Mouse (Mus musculus) midbrain, embryonic 16.5 days (tissue): Measurements from ENCODE around the gene Cnn2. TPM values are rescaled to one million over a fixed set of nuclear protein-coding genes. Genes with fewer than 3 reads are reported as not detected.

Source experiments
- ATAC-seq: fragments of 200-750 bp; cut with Nextera tagmentation; 2 replicates; pipeline ENCODE4 v1.8.0; 2017; ENCODE audit warnings: moderate TSS enrichment
- H3K27ac ChIP-seq: fragments of 300-500 bp; sonication (generic); 2 replicates; pipeline ENCODE4 v1.5.1; 2014; ENCODE audit warnings: mild to moderate bottlenecking, low read length, mixed read lengths
- H3K27me3 ChIP-seq: fragments of 300-500 bp; sonication (generic); 2 replicates; pipeline ENCODE4 v1.6.1; 2014; ENCODE audit warnings: low read depth, low read length, mixed read lengths; ENCODE audit not compliant: control insufficient read depth, insufficient read depth
- H3K36me3 ChIP-seq: fragments of 300-500 bp; sonication (generic); 2 replicates; pipeline ENCODE4 v1.6.1; 2014; ENCODE audit warnings: mild to moderate bottlenecking, low read length, moderate library complexity, mixed read lengths; ENCODE audit not compliant: control insufficient read depth, insufficient read depth
- H3K4me1 ChIP-seq: fragments of 300-500 bp; sonication (generic); 2 replicates; pipeline ENCODE4 v1.6.1; 2014; ENCODE audit warnings: mild to moderate bottlenecking, low read length, mixed read lengths; ENCODE audit not compliant: control insufficient read depth, insufficient read depth
- H3K4me2 ChIP-seq: fragments of 300-500 bp; sonication (generic); 2 replicates; pipeline ENCODE4 v1.6.1; 2014; ENCODE audit warnings: mild to moderate bottlenecking, low read length, mixed read lengths
- H3K4me3 ChIP-seq: fragments of 300-500 bp; sonication (generic); 2 replicates; pipeline ENCODE4 v1.5.1; 2014; ENCODE audit warnings: low read depth, mild to moderate bottlenecking, low read length, moderate library complexity, mixed read lengths
- H3K9ac ChIP-seq: fragments of 300-500 bp; sonication (generic); 2 replicates; pipeline ENCODE4 v1.6.1; 2014; ENCODE audit warnings: low read depth, low read length, mixed read lengths
- H3K9me3 ChIP-seq: fragments of 300-500 bp; sonication (generic); replicated peaks from 2 replicates; pipeline ENCODE4 v1.6.1; 2014; ENCODE audit warnings: mild to moderate bottlenecking, low read length, mixed read lengths; ENCODE audit not compliant: control insufficient read depth, poor library complexity, severe bottlenecking
- WGBS: fragments of 180-500 bp; shearing (Covaris S2); extraction: QIAGEN DNeasy Blood & Tissue Kit; methylation state at CpG from one replicate; pipeline ENCODE4 v1.1.7; 2014; 5-methylcytosine and 5-hydroxymethylcytosine counted together
- polyA plus RNA-seq: library from polyadenylated mRNA; unstranded; fragments of >200 nt; fragmentation: Nextera tagmentation; extraction: Ambion mirVana; gene quantifications from 2 replicates; pipeline ENCODE4 v1.2.1, GENCODE M21; 2015

Cnn2 gene
- polyA plus RNA-seq, 1 experiment from 2014 or later, result 25.7 TPM

- Histone ChIP-seq H3K4me2 (no peak overlapping the region), H3K9me3 (no peaks in the 10 kb centered on the region), H3K27ac (no peak overlapping the region), H3K27me3 (peaks cover 46% of the 10 kb centered on the region), H3K36me3 (no peaks in the 10 kb centered on the region), H3K4me3 (no peak overlapping the region), H3K4me1 (no peaks in the 10 kb centered on the region), H3K9ac (no peak overlapping the region)
- 84% methylated on average over 14 of the region's 14 CpGs for WGBS
- ATAC-seq, result no peak
Measured at GRCm38 (mm10) chr10:80017771-80018170, 29.4 kb downstream of the Cnn2 start.

GRCm38 (mm10) chr10:80018739-80019297 lies 30.4 kb downstream of the Cnn2 start:
- ATAC-seq, result no peak
- H3K4me2 ChIP-seq, result no peak overlapping the region
- H3K4me3 ChIP-seq, result no peak overlapping the region
- 12% methylated on average over 11 of the region's 15 CpGs for WGBS
- no peaks in the 10 kb centered on the region for H3K9me3 ChIP-seq
- peaks cover 35% of the 10 kb centered on the region for H3K27me3 ChIP-seq
- H3K27ac ChIP-seq, result no peak overlapping the region
- H3K9ac ChIP-seq, result no peak overlapping the region
- no peaks in the 10 kb centered on the region for H3K4me1 ChIP-seq
- no peaks in the 10 kb centered on the region for H3K36me3 ChIP-seq

GRCm38 (mm10) chr10:80019471-80020131 lies 31.2 kb downstream of the Cnn2 start:
- Histone ChIP-seq H3K4me1 (no peaks in the 10 kb centered on the region), H3K36me3 (no peaks in the 10 kb centered on the region), H3K9me3 (no peaks in the 10 kb centered on the region), H3K27ac (no peak overlapping the region), H3K9ac (no peak overlapping the region), H3K4me3 (no peak overlapping the region), H3K4me2 (no peak overlapping the region), H3K27me3 (peaks cover 28% of the 10 kb centered on the region)
- no peak for ATAC-seq
- WGBS, result 8% methylated on average over 20 of the region's 20 CpGs

DNA sequence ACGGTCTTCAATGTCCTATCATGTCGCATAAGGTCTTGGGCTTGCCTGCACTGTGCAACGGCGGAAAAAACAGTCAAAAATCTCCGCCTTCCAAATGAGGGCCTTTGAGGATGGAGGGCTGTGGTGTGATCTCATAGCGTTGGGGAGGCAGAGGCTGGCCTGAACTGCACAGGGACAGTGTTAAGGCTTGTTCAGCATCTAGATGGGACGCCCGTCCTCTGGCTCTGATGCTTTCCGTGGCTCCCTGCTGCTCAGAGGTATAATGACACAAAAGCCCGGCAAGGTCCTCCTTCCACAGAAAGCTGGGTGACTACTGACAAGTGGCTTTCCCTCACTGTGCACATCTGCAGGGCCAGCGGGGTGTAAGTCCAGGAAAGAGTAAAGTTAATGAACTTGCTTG lies 31.8 kb downstream of the Cnn2 start:
- H3K4me2 ChIP-seq, result no peak overlapping the region
- no peaks in the 10 kb centered on the region for H3K9me3 ChIP-seq
- no peaks in the 10 kb centered on the region for H3K4me1 ChIP-seq
- H3K9ac ChIP-seq, result no peak overlapping the region
- H3K27ac ChIP-seq, result no peak overlapping the region
- H3K36me3 ChIP-seq, result no peaks in the 10 kb centered on the region
- ATAC-seq, result no peak
- H3K27me3 ChIP-seq, result peaks cover 24% of the 10 kb centered on the region
- H3K4me3 ChIP-seq, result no peak overlapping the region
- 27% methylated on average over 11 of the region's 11 CpGs for WGBS

GRCm38 (mm10) chr10:80020603-80021319 lies 32.4 kb downstream of the Cnn2 start:
- Histone ChIP-seq H3K36me3 (no peaks in the 10 kb centered on the region), H3K4me2 (no peak overlapping the region), H3K9ac (no peak overlapping the region), H3K4me1 (no peaks in the 10 kb centered on the region), H3K27ac (no peak overlapping the region), H3K4me3 (no peak overlapping the region), H3K27me3 (peaks cover 20% of the 10 kb centered on the region), H3K9me3 (no peaks in the 10 kb centered on the region)
- ATAC-seq, result no peak
- WGBS, result 82% methylated on average over 18 of the region's 18 CpGs

DNA sequence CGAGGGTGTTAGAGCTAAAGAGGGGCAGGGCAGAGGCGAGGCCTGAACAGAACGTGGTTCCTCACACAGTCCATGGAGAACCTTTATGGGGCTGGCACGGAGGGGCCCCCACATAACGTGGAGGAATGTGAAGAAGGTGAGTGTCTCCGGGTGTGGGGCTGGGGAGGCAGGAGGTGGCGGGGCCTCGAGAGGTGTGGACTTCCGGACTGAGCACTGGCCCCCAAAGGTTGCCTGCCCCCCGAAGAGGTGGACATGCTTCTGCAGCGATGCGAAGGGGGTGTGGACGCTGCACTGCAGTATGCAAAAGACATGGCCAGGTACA lies 32.9 kb downstream of the Cnn2 start:
- no peak for ATAC-seq

DNA sequence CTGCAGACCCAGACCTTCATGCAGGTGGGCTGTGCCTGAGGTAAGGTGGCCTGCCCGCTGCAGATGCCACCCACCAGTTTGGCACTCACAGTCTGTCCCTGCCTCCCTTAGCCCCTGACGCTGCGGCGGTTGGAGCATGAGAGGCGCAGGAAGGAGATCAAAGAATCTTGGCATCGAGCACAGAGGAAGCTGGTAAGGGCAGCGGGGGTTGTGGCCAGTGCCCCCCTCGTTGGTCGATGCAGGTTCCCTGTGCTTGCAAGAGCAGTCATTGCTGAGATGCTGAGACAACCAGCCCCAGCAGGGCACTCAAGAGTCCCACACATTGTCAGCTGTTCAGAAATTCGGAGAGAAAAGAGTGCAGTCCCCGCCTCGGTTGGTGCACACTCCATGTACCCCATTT lies 33.8 kb downstream of the Cnn2 start:
- 92% methylated on average over 12 of the region's 12 CpGs for WGBS
- ATAC-seq, result no peak

More for the DNA sequence above, 32.9 kb downstream of the Cnn2 start:
- Histone ChIP-seq H3K9ac (no peak overlapping the region), H3K4me3 (no peak overlapping the region), H3K9me3 (no peaks in the 10 kb centered on the region), H3K4me2 (no peak overlapping the region), H3K4me1 (no peaks in the 10 kb centered on the region), H3K27me3 (peaks cover 19% of the 10 kb centered on the region), H3K36me3 (no peaks in the 10 kb centered on the region), H3K27ac (no peak overlapping the region)
- 90% methylated on average over 13 of the region's 13 CpGs for WGBS

DNA sequence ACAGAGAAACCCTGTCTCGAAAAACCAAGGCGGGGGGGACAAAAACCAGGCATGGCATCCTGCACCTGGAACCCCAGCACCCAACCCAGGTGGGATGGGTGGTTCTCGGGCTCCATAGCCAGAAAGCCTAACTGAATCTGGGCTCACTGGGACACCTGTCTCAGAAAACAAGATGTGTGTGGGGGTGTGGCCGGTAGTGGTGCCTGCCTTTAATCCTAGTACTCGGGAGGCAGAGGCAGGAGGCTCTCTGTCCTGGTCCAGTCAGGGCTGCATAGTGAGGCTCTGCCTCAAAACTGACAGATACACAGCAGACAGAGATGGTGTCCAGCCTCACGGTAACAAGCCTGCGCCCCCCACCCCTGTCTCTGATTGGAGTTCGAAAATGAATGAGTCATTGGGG lies 34.4 kb downstream of the Cnn2 start:
- H3K4me2 ChIP-seq, result no peak overlapping the region
- no peaks in the 10 kb centered on the region for H3K9me3 ChIP-seq
- no peak overlapping the region for H3K9ac ChIP-seq
- no peak overlapping the region for H3K4me3 ChIP-seq
- H3K27ac ChIP-seq, result no peak overlapping the region
- H3K4me1 ChIP-seq, result no peaks in the 10 kb centered on the region
- ATAC-seq, result no peak
- H3K27me3 ChIP-seq, result peaks cover 15% of the 10 kb centered on the region
- no peaks in the 10 kb centered on the region for H3K36me3 ChIP-seq
- WGBS, result 97% methylated on average over 8 of the region's 8 CpGs

More for the DNA sequence above, 33.8 kb downstream of the Cnn2 start:
- no peak overlapping the region for H3K4me3 ChIP-seq
- no peak overlapping the region for H3K4me2 ChIP-seq
- no peaks in the 10 kb centered on the region for H3K9me3 ChIP-seq
- no peaks in the 10 kb centered on the region for H3K36me3 ChIP-seq
- H3K27ac ChIP-seq, result no peak overlapping the region
- H3K27me3 ChIP-seq, result peaks cover 19% of the 10 kb centered on the region
- H3K9ac ChIP-seq, result no peak overlapping the region
- H3K4me1 ChIP-seq, result no peaks in the 10 kb centered on the region

- no peak for ATAC-seq
- Histone ChIP-seq H3K27me3 (peaks cover 11% of the 10 kb centered on the region), H3K9me3 (no peaks in the 10 kb centered on the region), H3K4me2 (no peak overlapping the region), H3K27ac (no peak overlapping the region), H3K4me1 (no peaks in the 10 kb centered on the region), H3K4me3 (no peak overlapping the region), H3K36me3 (no peaks in the 10 kb centered on the region), H3K9ac (no peak overlapping the region)
- 85% methylated on average over 5 of the region's 5 CpGs for WGBS
Measured at GRCm38 (mm10) chr10:80023758-80024157, 35.4 kb downstream of the Cnn2 start.
